Mouse (Mus musculus): ENCODE measurements at regions not wholly inside any gene's neighbourhood (a gene's known extent, or its start where the extent isn't known, plus 50 kb on each side); places are given as distances from the start of the nearest gene placed in this dataset.

GRCm38 (mm10) chr1:168764368-168764895 lies 332.4 kb upstream of the Pbx1 start:
- no peak for TF ChIP-seq CTCF (IDR thresholded peaks at IDR 0.05; ENCODE audit: low read depth, low read length)
- TF ChIP-seq POLR2A (IDR thresholded peaks at IDR 0.05; ENCODE audit: borderline replicate concordance, low read depth, low read length), result no peak
